Mouse (Mus musculus): ENCODE results near the gene Eme1.
A peak's percentile ranks its signal among the peaks of the same experiment; 100 is the strongest.

- TF ChIP-seq CTCF (IDR thresholded peaks at IDR 0.05; ENCODE audit: low read depth) (peak; percentile 99), EP300 (IDR thresholded peaks at IDR 0.05; ENCODE audit: low read depth) (no peak)
Observed at GRCm38 (mm10) chr11:94629199-94629883, 24.4 kb downstream of the Eme1 start, which contains the start of gene Lrrc59.

Measured in liver, embryonic 14.5 days (tissue).